Comparison of ENCODE assay signal across 11 mouse cellular contexts in genomic region chr7:18959446-18959845, GRCm38 (mm10). TPM values are rescaled to one million over a fixed set of nuclear protein-coding genes. Genes with fewer than 3 reads are reported as not detected.
DNase-seq lines count a peak whose midpoint lies in the region; ATAC-seq lines count a peak whose summit lies in the region.
"Had no signal": no experiment of that assay in that cellular context is flagged by ENCODE, and none has a peak within 500 bp of the region (broad histone marks: within the 10 kb centered on the region; RNA-seq: fewer than 3 reads in every experiment).

No protein-coding gene starts in this region.

- DNase-seq in cerebellum, adult 11-12 months, result peak; percentile 38
- DNase-seq in midbrain, embryonic 10.5 days (ENCODE audit: low spot score), result no peak
- peak; percentile 59 for DNase-seq in heart, postnatal 4 days
- DNase-seq in lung, postnatal 14 days, result peak; percentile 55
- DNase-seq in gastrocnemius, postnatal 4 days (ENCODE audit: low spot score in 2 of 2), result no peak
- DNase-seq in ovary, postnatal 14 days (ENCODE audit: low spot score), result no peak
- DNase-seq: right cerebral cortex, postnatal 25 days had no signal

- 73% methylated on average over 8 of the region's 8 CpGs for WGBS in midbrain, embryonic 13.5 days
- WGBS in midbrain, embryonic 10.5 days, result 64% methylated on average over 8 of the region's 8 CpGs

- no peaks in the 10 kb centered on the region for H3K9me3 ChIP-seq in midbrain, embryonic 13.5 days
- no peaks in the 10 kb centered on the region for H3K9me3 ChIP-seq in midbrain, embryonic 10.5 days (replicated peaks)
- H3K9me3 ChIP-seq: embryonic facial prominence, embryonic 13.5 days; midbrain, embryonic 12.5 days had no signal

- peaks cover 39% of the 10 kb centered on the region for H3K36me3 ChIP-seq in midbrain, embryonic 13.5 days
- peaks cover 28% of the 10 kb centered on the region for H3K36me3 ChIP-seq in midbrain, embryonic 10.5 days
- H3K36me3 ChIP-seq: embryonic facial prominence, embryonic 13.5 days had no signal

- peaks cover 78% of the 10 kb centered on the region for H3K4me1 ChIP-seq in midbrain, embryonic 13.5 days (replicated peaks)
- H3K4me1 ChIP-seq in midbrain, embryonic 10.5 days, result peaks cover 81% of the 10 kb centered on the region

- no peak for ATAC-seq in cerebellum, adult (ENCODE audit: insufficient number of reproducible peaks, low FRiP score, low TSS enrichment)
- ATAC-seq in midbrain, embryonic 13.5 days, result no peak

- H3K27me3 ChIP-seq in midbrain, embryonic 13.5 days, result no peaks in the 10 kb centered on the region
- H3K27me3 ChIP-seq in midbrain, embryonic 10.5 days (ENCODE audit: low read depth, poor library complexity, severe bottlenecking), result peaks cover 81% of the 10 kb centered on the region

- H3K4me3 ChIP-seq in midbrain, embryonic 13.5 days (replicated peaks), result no peak overlapping the region
- no peak overlapping the region for H3K4me3 ChIP-seq in midbrain, embryonic 10.5 days
- H3K4me3 ChIP-seq: embryonic facial prominence, embryonic 13.5 days; midbrain, embryonic 12.5 days had no signal

- H3K4me2 ChIP-seq in midbrain, embryonic 13.5 days (replicated peaks), result no peak overlapping the region
- H3K4me2 ChIP-seq: midbrain, embryonic 12.5 days had no signal

- peak overlapping the region; percentile 64 for H3K27ac ChIP-seq in midbrain, embryonic 13.5 days
- H3K27ac ChIP-seq in midbrain, embryonic 10.5 days (replicated peaks), result no peak overlapping the region
- H3K27ac ChIP-seq: embryonic facial prominence, embryonic 13.5 days; midbrain, embryonic 12.5 days had no signal

- no peak overlapping the region for H3K9ac ChIP-seq in midbrain, embryonic 13.5 days (replicated peaks)
- H3K9ac ChIP-seq: embryonic facial prominence, embryonic 13.5 days; midbrain, embryonic 12.5 days had no signal

RNA-seq across cellular contexts. Expression of gene Nanos2, which starts 27.8 kb away (rescaled TPM):
- polyA plus RNA-seq in midbrain, embryonic 13.5 days (2015; fragmentation: Nextera tagmentation; extraction: Ambion mirVana), result 0.26 and 0.58 TPM in 2 replicates
- 0.07 and 0.16 TPM in 2 replicates for polyA plus RNA-seq in midbrain, embryonic 10.5 days (2016; fragmentation: Nextera tagmentation; extraction: Ambion mirVana)
- under 1 TPM in 1 of 2 experiments, not detected in 1; 0.23 TPM for total RNA-seq in heart, postnatal 4 days (2021)
- not detected for total RNA-seq in gastrocnemius, postnatal 4 days (2021)
- polyA plus RNA-seq: embryonic facial prominence, embryonic 13.5 days had no signal

RNA-seq across cellular contexts. Expression of gene Mypop, which starts 31.6 kb away (rescaled TPM):
- 3.8 and 4.2 TPM in 2 replicates for polyA plus RNA-seq in midbrain, embryonic 13.5 days (2015; fragmentation: Nextera tagmentation; extraction: Ambion mirVana)
- polyA plus RNA-seq in midbrain, embryonic 10.5 days (2016; fragmentation: Nextera tagmentation; extraction: Ambion mirVana), result 4.0 and 4.1 TPM in 2 replicates
- total RNA-seq in heart, postnatal 4 days (2021), result 1 to 10 TPM; 1.4 to 1.5 TPM
- total RNA-seq in gastrocnemius, postnatal 4 days (2021), result 1 to 10 TPM; 3.2 to 3.7 TPM

RNA-seq across cellular contexts. Expression of gene Nova2, which starts 33.8 kb away (rescaled TPM):
- polyA plus RNA-seq in midbrain, embryonic 13.5 days (2015; fragmentation: Nextera tagmentation; extraction: Ambion mirVana), result 16.5 and 18.6 TPM in 2 replicates
- polyA plus RNA-seq in midbrain, embryonic 10.5 days (2016; fragmentation: Nextera tagmentation; extraction: Ambion mirVana), result 3.9 and 6.2 TPM in 2 replicates
- total RNA-seq in heart, postnatal 4 days (2021), result 1 to 10 TPM; 8.6 to 9.1 TPM
- 1 to 10 TPM; 4.0 to 4.2 TPM for total RNA-seq in gastrocnemius, postnatal 4 days (2021)

RNA-seq across cellular contexts. Expression of gene Irf2bp1, which starts 44.4 kb away (rescaled TPM):
- 21.6 and 29.4 TPM in 2 replicates for polyA plus RNA-seq in midbrain, embryonic 13.5 days (2015; fragmentation: Nextera tagmentation; extraction: Ambion mirVana)
- 21.4 and 23.5 TPM in 2 replicates for polyA plus RNA-seq in midbrain, embryonic 10.5 days (2016; fragmentation: Nextera tagmentation; extraction: Ambion mirVana)
- total RNA-seq in heart, postnatal 4 days (2021), result 10 to 100 TPM; 27.3 to 32.3 TPM
- total RNA-seq in gastrocnemius, postnatal 4 days (2021), result 10 to 100 TPM; 36.6 to 38.1 TPM

RNA-seq across cellular contexts. Expression of gene Ccdc61, which starts 49.2 kb away (rescaled TPM):
- polyA plus RNA-seq in midbrain, embryonic 13.5 days (2015; fragmentation: Nextera tagmentation; extraction: Ambion mirVana), result 20.0 and 23.6 TPM in 2 replicates
- polyA plus RNA-seq in midbrain, embryonic 10.5 days (2016; fragmentation: Nextera tagmentation; extraction: Ambion mirVana), result 38.5 and 38.7 TPM in 2 replicates
- 10 to 100 TPM; 11.9 to 14.9 TPM for total RNA-seq in heart, postnatal 4 days (2021)
- total RNA-seq in gastrocnemius, postnatal 4 days (2021), result 10 to 100 TPM; 12.5 to 15.7 TPM

Comparison
In these comparisons a context has a peak if more than half of its experiments do, and no peak if none do; other contexts are left out.
1. DNase-seq: peak in cerebellum, adult 11-12 months (single experiment), heart, postnatal 4 days (single experiment) and lung, postnatal 14 days (single experiment); none in midbrain, embryonic 10.5 days (single experiment), gastrocnemius, postnatal 4 days (0 of 2) and ovary, postnatal 14 days (single experiment).